Mouse (Mus musculus): ENCODE measurements around the gene Dio3. TPM values are rescaled to one million over a fixed set of nuclear protein-coding genes. Genes with fewer than 3 reads are reported as not detected.

Gene Dio3
- polyA plus RNA-seq, 1 experiment: 0.21 TPM

GRCm38 (mm10) chr12:110244581-110244980 lies 34.3 kb upstream of the Dio3 start:
- H3K36me3 ChIP-seq (ENCODE audit: control insufficient read depth, insufficient read depth, low read length): no peaks in the 10 kb centered on the region
- H3K27me3 ChIP-seq (ENCODE audit: control insufficient read depth, insufficient read depth, low read length): no peaks in the 10 kb centered on the region
- H3K4me1 ChIP-seq (ENCODE audit: control insufficient read depth, insufficient read depth, low read length): no peaks in the 10 kb centered on the region
- H3K4me3 ChIP-seq (ENCODE audit: control insufficient read depth, low read depth, low read length): no peak overlapping the region
- no peak overlapping the region for H3K27ac ChIP-seq (ENCODE audit: control insufficient read depth, insufficient read depth, low read depth, low read length)
- TF ChIP-seq CTCF (IDR thresholded peaks at IDR 0.05; ENCODE audit: control insufficient read depth, insufficient read depth, insufficient replicate concordance, low read depth, low read length) (no peak), POLR2A (IDR thresholded peaks at IDR 0.05; ENCODE audit: control insufficient read depth, low read depth, low read length) (no peak)

GRCm38 (mm10) chr12:110245461-110245860 lies 33.4 kb upstream of the Dio3 start:
- no peak overlapping the region for H3K4me3 ChIP-seq (ENCODE audit: control insufficient read depth, low read depth, low read length)
- H3K27ac ChIP-seq (ENCODE audit: control insufficient read depth, insufficient read depth, low read depth, low read length): no peak overlapping the region
- TF ChIP-seq CTCF (IDR thresholded peaks at IDR 0.05; ENCODE audit: control insufficient read depth, insufficient read depth, insufficient replicate concordance, low read depth, low read length): no peak
- no peak for TF ChIP-seq POLR2A (IDR thresholded peaks at IDR 0.05; ENCODE audit: control insufficient read depth, low read depth, low read length)
- H3K27me3 ChIP-seq (ENCODE audit: control insufficient read depth, insufficient read depth, low read length): no peaks in the 10 kb centered on the region
- H3K4me1 ChIP-seq (ENCODE audit: control insufficient read depth, insufficient read depth, low read length): no peaks in the 10 kb centered on the region
- no peaks in the 10 kb centered on the region for H3K36me3 ChIP-seq (ENCODE audit: control insufficient read depth, insufficient read depth, low read length)

- Histone ChIP-seq H3K27ac (ENCODE audit: control insufficient read depth, insufficient read depth, low read depth, low read length) (no peak overlapping the region), H3K36me3 (ENCODE audit: control insufficient read depth, insufficient read depth, low read length) (no peaks in the 10 kb centered on the region), H3K4me3 (ENCODE audit: control insufficient read depth, low read depth, low read length) (no peak overlapping the region), H3K27me3 (ENCODE audit: control insufficient read depth, insufficient read depth, low read length) (no peaks in the 10 kb centered on the region), H3K4me1 (ENCODE audit: control insufficient read depth, insufficient read depth, low read length) (no peaks in the 10 kb centered on the region)
- no peak for TF ChIP-seq POLR2A (IDR thresholded peaks at IDR 0.05; ENCODE audit: control insufficient read depth, low read depth, low read length)
Observed at GRCm38 (mm10) chr12:110252163-110252575, 26.7 kb upstream of the Dio3 start.

GRCm38 (mm10) chr12:110255731-110256130 lies 23.1 kb upstream of the Dio3 start:
- no peak overlapping the region for H3K4me3 ChIP-seq (ENCODE audit: control insufficient read depth, low read depth, low read length)
- H3K4me1 ChIP-seq (ENCODE audit: control insufficient read depth, insufficient read depth, low read length): no peaks in the 10 kb centered on the region
- TF ChIP-seq POLR2A (IDR thresholded peaks at IDR 0.05; ENCODE audit: control insufficient read depth, low read depth, low read length) (no peak), CTCF (IDR thresholded peaks at IDR 0.05; ENCODE audit: control insufficient read depth, insufficient read depth, insufficient replicate concordance, low read depth, low read length) (no peak)
- H3K27me3 ChIP-seq (ENCODE audit: control insufficient read depth, insufficient read depth, low read length): no peaks in the 10 kb centered on the region
- no peaks in the 10 kb centered on the region for H3K36me3 ChIP-seq (ENCODE audit: control insufficient read depth, insufficient read depth, low read length)
- no peak overlapping the region for H3K27ac ChIP-seq (ENCODE audit: control insufficient read depth, insufficient read depth, low read depth, low read length)

GRCm38 (mm10) chr12:110256478-110257220 lies 22.2 kb upstream of the Dio3 start:
- no peak for TF ChIP-seq CTCF (IDR thresholded peaks at IDR 0.05; ENCODE audit: control insufficient read depth, insufficient read depth, insufficient replicate concordance, low read depth, low read length)
- no peak for TF ChIP-seq POLR2A (IDR thresholded peaks at IDR 0.05; ENCODE audit: control insufficient read depth, low read depth, low read length)
- H3K27me3 ChIP-seq (ENCODE audit: control insufficient read depth, insufficient read depth, low read length): no peaks in the 10 kb centered on the region
- no peaks in the 10 kb centered on the region for H3K4me1 ChIP-seq (ENCODE audit: control insufficient read depth, insufficient read depth, low read length)
- H3K27ac ChIP-seq (ENCODE audit: control insufficient read depth, insufficient read depth, low read depth, low read length): no peak overlapping the region
- H3K36me3 ChIP-seq (ENCODE audit: control insufficient read depth, insufficient read depth, low read length): no peaks in the 10 kb centered on the region
- no peak overlapping the region for H3K4me3 ChIP-seq (ENCODE audit: control insufficient read depth, low read depth, low read length)

GRCm38 (mm10) chr12:110268226-110268625 lies 10.6 kb upstream of the Dio3 start:
- H3K36me3 ChIP-seq (ENCODE audit: control insufficient read depth, insufficient read depth, low read length): no peaks in the 10 kb centered on the region
- H3K27ac ChIP-seq (ENCODE audit: control insufficient read depth, insufficient read depth, low read depth, low read length): no peak overlapping the region
- TF ChIP-seq CTCF (IDR thresholded peaks at IDR 0.05; ENCODE audit: control insufficient read depth, insufficient read depth, insufficient replicate concordance, low read depth, low read length) (no peak), POLR2A (IDR thresholded peaks at IDR 0.05; ENCODE audit: control insufficient read depth, low read depth, low read length) (no peak)
- no peaks in the 10 kb centered on the region for H3K4me1 ChIP-seq (ENCODE audit: control insufficient read depth, insufficient read depth, low read length)
- H3K4me3 ChIP-seq (ENCODE audit: control insufficient read depth, low read depth, low read length): no peak overlapping the region
- no peaks in the 10 kb centered on the region for H3K27me3 ChIP-seq (ENCODE audit: control insufficient read depth, insufficient read depth, low read length)

- H3K27ac ChIP-seq (ENCODE audit: control insufficient read depth, insufficient read depth, low read depth, low read length): no peak overlapping the region
- no peaks in the 10 kb centered on the region for H3K4me1 ChIP-seq (ENCODE audit: control insufficient read depth, insufficient read depth, low read length)
- no peaks in the 10 kb centered on the region for H3K36me3 ChIP-seq (ENCODE audit: control insufficient read depth, insufficient read depth, low read length)
- no peaks in the 10 kb centered on the region for H3K27me3 ChIP-seq (ENCODE audit: control insufficient read depth, insufficient read depth, low read length)
- TF ChIP-seq CTCF (IDR thresholded peaks at IDR 0.05; ENCODE audit: control insufficient read depth, insufficient read depth, insufficient replicate concordance, low read depth, low read length): no peak
- TF ChIP-seq POLR2A (IDR thresholded peaks at IDR 0.05; ENCODE audit: control insufficient read depth, low read depth, low read length): no peak
- no peak overlapping the region for H3K4me3 ChIP-seq (ENCODE audit: control insufficient read depth, low read depth, low read length)
Observed at GRCm38 (mm10) chr12:110269686-110270085, 9.2 kb upstream of the Dio3 start.
